Mouse (Mus musculus): Measurements from ENCODE around the gene Foxk1.
A peak's percentile ranks its signal among the peaks of the same experiment; 100 is the strongest.

Foxk1 gene

GRCm38 (mm10) chr5:142448623-142449022, 47.3 kb downstream of the Foxk1 start:
- no peak for DNase-seq

- DNase-seq: no peak
Observed at GRCm38 (mm10) chr5:142450846-142451245, 49.5 kb downstream of the Foxk1 start.

GRCm38 (mm10) chr5:142451759-142452158, 50.5 kb downstream of the Foxk1 start:
- DNase-seq: no peak

DNA sequence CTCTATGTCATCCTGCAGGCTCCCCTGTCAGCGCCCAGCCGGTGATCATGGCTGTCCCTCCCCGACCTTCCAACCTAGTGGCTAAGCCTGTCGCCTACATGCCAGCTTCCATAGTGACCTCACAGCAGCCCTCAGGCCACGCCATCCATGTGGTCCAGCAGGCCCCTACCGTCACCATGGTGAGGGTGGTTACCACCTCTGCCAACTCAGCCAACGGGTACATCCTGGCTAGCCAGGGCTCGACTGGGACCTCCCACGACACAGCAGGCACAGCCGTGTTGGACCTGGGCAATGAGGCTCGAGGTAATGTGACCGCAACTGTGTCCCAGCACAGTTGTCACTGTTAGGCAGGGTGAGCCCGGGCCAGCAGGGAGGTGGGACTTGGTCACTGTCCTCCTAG, 52.4 kb downstream of the Foxk1 start:
- no peak for DNase-seq

GRCm38 (mm10) chr5:142456318-142456717, 55.0 kb downstream of the Foxk1 start:
- no peak for DNase-seq

- peak; percentile 75 for DNase-seq
Observed at GRCm38 (mm10) chr5:142457345-142457744, 56.0 kb downstream of the Foxk1 start.

DNA sequence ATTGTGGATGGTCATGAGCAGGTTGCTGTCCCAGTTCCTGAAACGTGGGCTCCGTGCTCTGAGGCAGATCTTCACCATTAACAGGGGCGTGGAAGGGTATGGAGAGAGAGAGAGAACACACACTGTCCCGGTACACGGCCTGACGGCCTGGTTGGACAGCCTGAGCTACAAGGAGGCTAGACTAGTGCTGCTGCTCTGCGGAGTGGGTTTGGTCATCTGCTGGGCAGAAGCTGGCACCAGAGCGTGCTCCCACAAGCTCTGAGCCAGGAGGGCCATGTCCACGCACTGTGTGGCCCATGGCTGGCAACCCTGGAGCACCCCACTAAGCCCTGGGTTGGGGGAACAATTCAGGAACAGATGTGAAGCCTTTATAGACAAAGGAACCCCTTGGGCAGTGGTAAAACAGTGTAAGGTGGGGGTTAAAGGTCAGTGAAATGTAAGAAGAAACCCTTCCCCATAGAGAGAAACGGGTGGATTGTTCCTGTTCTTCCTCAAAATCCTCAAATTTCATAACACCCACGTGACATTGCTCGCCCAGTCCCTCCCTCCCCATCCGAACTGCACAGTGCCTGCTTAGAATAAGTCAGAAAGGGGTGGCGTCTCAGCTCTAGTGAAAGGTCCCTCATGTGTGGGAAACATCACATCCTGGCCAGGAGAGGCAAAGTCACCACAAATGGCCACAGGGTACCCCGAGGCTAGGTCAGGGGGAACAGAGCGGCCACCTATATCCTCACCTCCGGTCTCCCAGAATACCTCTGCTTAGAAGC, 57.7 kb downstream of the Foxk1 start:
- no peak for DNase-seq

- DNase-seq: no peak
Observed at GRCm38 (mm10) chr5:142459834-142460233, 58.5 kb downstream of the Foxk1 start.

DNA sequence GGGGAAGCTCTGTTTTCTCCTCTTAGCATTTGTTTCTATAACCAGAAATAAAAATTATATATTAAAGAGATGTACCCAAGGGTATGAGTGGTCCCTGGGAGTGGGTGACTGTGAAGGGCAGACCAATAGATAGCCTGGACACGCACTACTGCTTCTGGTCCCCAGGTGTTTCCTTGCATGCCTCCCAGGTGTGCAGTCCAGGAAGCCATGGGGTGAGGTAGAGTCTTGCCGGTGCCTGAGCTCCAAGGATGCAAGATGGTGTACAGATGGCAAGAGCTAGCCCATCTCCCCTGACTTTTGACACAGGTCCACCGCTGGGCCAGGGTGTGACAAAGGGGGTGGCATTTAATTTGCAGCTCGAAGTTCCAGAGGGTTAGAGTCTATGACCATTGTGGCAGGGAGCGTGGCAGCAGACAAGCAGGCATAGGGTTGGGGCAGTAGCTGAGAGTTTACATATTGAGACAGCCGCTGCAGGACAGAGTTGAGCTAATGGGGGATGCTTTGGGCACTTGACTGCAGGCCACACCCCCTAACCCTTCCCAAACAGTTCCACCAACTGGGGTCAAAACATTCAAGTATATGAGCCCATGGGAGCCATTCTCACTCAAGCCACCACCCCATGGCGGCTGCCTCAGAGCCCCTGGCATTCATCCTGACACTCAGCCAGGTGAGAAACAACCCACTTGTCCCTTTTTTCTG, 60.8 kb downstream of the Foxk1 start:
- no peak for DNase-seq

DNA sequence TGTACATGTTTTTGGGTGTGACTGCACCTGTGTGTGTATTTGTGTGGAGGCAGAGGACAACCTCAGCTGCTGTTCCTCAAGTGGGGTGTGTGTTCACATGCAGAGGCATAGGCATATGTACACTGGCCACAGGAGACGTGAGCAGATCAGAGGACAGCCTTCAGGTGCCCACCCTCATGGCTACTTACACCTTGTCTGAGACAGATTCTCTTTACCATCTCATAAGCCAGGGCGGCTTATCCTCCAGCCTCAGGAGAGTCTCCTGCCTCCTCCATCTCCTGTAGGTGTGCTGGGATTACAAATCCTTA, 61.3 kb downstream of the Foxk1 start:
- DNase-seq: no peak

GRCm38 (mm10) chr5:142463011-142463410, 61.7 kb downstream of the Foxk1 start:
- DNase-seq: no peak

- DNase-seq: peak; percentile 94
Observed at GRCm38 (mm10) chr5:142463461-142464454, 62.5 kb downstream of the Foxk1 start, which contains the start of gene Ap5z1. Ap5z1 (plus strand) TSS chr5:142463944.

DNA sequence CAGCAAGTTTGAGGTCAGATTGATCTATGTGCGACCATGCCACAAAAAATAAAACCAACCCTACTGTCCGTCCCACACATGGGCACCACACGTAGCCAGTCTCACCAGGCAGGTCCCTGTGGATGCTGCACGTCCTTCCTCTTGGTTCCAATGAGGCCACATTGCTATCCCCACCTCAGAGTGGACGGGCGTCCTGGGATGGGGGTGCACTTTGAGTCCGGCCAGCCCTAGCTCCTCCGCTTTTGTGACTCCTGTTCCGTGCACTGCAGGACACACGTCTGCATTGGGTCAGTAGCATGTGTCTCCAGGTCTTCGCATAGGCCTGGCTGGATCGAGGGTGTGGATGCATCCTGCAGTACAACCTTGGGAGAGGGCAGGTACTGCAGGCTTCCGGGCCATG, 67.1 kb downstream of the Foxk1 start:
- no peak for DNase-seq

DNA sequence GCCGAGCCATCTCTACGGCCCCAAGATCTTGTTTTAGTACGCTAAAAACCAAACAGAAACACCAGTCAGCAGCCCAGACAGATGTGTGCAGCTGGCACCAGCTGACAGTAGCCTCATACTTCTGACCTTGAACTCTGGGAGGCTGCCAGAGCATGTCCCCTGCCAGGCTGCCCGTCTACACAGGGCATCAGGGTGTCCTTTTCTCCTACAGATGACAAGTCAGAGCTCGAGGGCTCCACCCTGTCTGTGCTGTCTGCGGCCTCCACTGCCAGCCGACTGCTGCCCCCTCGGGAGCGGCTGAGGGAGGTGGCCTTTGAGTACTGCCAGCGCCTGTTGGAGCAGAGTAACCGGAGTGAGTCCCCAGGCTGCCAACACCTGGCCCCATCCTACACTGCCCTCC, 68.5 kb downstream of the Foxk1 start:
- no peak for DNase-seq

- peak; percentile 86 for DNase-seq
Observed at GRCm38 (mm10) chr5:142473696-142474095, 72.4 kb downstream of the Foxk1 start.

GRCm38 (mm10) chr5:142475669-142476068, 74.4 kb downstream of the Foxk1 start:
- DNase-seq: no peak

DNA sequence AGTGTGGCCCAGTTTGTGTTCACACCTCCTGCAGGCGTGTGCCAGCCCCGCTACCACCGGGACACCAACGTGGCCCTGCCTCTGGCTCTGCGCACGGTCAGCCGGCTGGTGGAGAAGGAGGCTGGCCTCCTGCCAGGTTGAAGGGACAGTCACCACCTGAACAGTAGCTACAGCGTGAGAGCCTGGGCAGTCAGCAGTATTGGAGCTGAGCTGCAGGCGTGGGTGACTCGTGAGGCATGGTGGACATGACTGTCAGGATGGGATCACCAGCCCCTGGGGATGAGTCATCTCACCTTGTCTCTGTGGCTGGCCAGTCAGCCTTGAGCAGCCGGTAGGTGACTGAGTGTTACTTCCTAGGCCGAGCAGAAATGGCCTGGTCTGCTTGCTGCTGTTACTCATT, 76.0 kb downstream of the Foxk1 start:
- DNase-seq: no peak

- no peak for DNase-seq
Observed at GRCm38 (mm10) chr5:142477866-142478615, 76.7 kb downstream of the Foxk1 start.

- DNase-seq: peak; percentile 78
Observed at GRCm38 (mm10) chr5:142478829-142479435, 77.6 kb downstream of the Foxk1 start.

- DNase-seq: no peak
Observed at GRCm38 (mm10) chr5:142482512-142482911, 81.2 kb downstream of the Foxk1 start.

- DNase-seq: no peak
Observed at GRCm38 (mm10) chr5:142483581-142483980, 82.3 kb downstream of the Foxk1 start.

GRCm38 (mm10) chr5:142486654-142487053, 85.4 kb downstream of the Foxk1 start:
- DNase-seq: no peak

Measured in right cerebral cortex, adult 18-20 months (tissue).